Mouse (Mus musculus) pancreas, adult 10 weeks (tissue): ENCODE data around the gene Olfr780. TPM values are rescaled to one million over a fixed set of nuclear protein-coding genes. Genes with fewer than 3 reads are reported as not detected.

Source experiments
- polyA plus RNA-seq: library from polyadenylated mRNA; stranded (reverse); fragments of 350-450 nt; fragmentation: Illumina TruSeq; extraction: RNeasy Lipid Tissue Mini Kit (QIAGEN cat#74804); gene quantifications from one replicate; pipeline ENCODE4 v1.2.3, GENCODE M21; 2015; ENCODE audit warnings: low read depth, low replicate concordance; ENCODE audit not compliant: insufficient read depth

Gene Olfr780
- not detected for polyA plus RNA-seq

GRCm38 (mm10) chr10:129317817-129318216, at the start of gene Olfr780:
TSS of gene Olfr780 (plus strand) at chr10:129318117.

GRCm38 (mm10) chr10:129271081-129271535, 46.8 kb upstream of the Olfr780 start, which contains the start of gene Olfr777:
TSS of gene Olfr777 (minus strand) at chr10:129271485.

DNA sequence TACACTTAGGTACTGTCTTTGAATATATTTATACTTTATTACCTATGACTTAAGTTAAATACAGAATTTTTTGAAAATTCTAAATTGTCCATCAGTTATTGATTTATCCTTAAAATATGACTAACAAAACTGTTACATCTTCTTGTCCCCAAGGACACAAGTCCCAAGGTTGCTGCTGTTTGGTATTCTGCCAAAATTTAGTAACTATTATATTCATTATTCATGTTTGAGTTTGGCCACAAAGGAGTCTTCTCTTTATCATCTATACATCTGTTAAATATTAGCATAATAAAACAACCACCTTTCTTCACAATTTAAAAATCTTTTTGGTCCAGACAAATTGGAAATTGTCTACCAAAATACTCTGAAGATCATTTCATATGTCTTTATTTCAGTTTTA, 10.6 kb downstream of the Olfr780 start, which contains the start of gene Olfr781:
Gene Olfr781 (plus strand): TSS at position 301 of the 400 bp plus-strand sequence.

GRCm38 (mm10) chr10:129348550-129348949, 30.6 kb downstream of the Olfr780 start, which contains the start of gene Olfr782:
TSS of gene Olfr782 (plus strand) at chr10:129348850.

Other genes with a start within 250 kb of the Olfr780 start
- gene Olfr766-ps1, start 249.1 kb upstream of the Olfr780 start, polyA plus RNA-seq: not detected
- not detected for gene Olfr767, start 235.2 kb upstream of the Olfr780 start, polyA plus RNA-seq
- not detected for gene Olfr768, start 218.7 kb upstream of the Olfr780 start, polyA plus RNA-seq
- gene Olfr769, start 200.3 kb upstream of the Olfr780 start, polyA plus RNA-seq: not detected
- gene Olfr770, start 179.1 kb upstream of the Olfr780 start, polyA plus RNA-seq: not detected
- gene Olfr771, start 153.4 kb upstream of the Olfr780 start, polyA plus RNA-seq: not detected
- gene Olfr772, start 140.2 kb upstream of the Olfr780 start, polyA plus RNA-seq: not detected
- not detected for gene Olfr773, start 130.7 kb upstream of the Olfr780 start, polyA plus RNA-seq
- not detected for gene Olfr774, start 81.9 kb upstream of the Olfr780 start, polyA plus RNA-seq
- not detected for gene Olfr775, start 69.7 kb upstream of the Olfr780 start, polyA plus RNA-seq
- not detected for gene Olfr776, start 59.0 kb upstream of the Olfr780 start, polyA plus RNA-seq
- not detected for gene Olfr777, start 46.6 kb upstream of the Olfr780 start, polyA plus RNA-seq
- gene Olfr781, start 10.7 kb downstream of the Olfr780 start, polyA plus RNA-seq: not detected
- not detected for gene Olfr782, start 30.7 kb downstream of the Olfr780 start, polyA plus RNA-seq
- gene Olfr784, start 66.0 kb downstream of the Olfr780 start, polyA plus RNA-seq: not detected
- gene Olfr785, start 87.3 kb downstream of the Olfr780 start, polyA plus RNA-seq: not detected
- not detected for gene Olfr786, start 109.2 kb downstream of the Olfr780 start, polyA plus RNA-seq
- not detected for gene Olfr787, start 143.7 kb downstream of the Olfr780 start, polyA plus RNA-seq
- not detected for gene Olfr788, start 152.9 kb downstream of the Olfr780 start, polyA plus RNA-seq
- not detected for gene Olfr789, start 166.6 kb downstream of the Olfr780 start, polyA plus RNA-seq
- not detected for gene Olfr790, start 180.4 kb downstream of the Olfr780 start, polyA plus RNA-seq
- gene Olfr791, start 203.7 kb downstream of the Olfr780 start, polyA plus RNA-seq: not detected
- not detected for gene Olfr792, start 221.0 kb downstream of the Olfr780 start, polyA plus RNA-seq
- not detected for gene Olfr794, start 249.5 kb downstream of the Olfr780 start, polyA plus RNA-seq